Mouse (Mus musculus) heart, postnatal 0 days (tissue): ENCODE measurements around the gene Bcor. TPM values are rescaled to one million over a fixed set of nuclear protein-coding genes. Genes with fewer than 3 reads are reported as not detected.

Experiments used
- ATAC-seq: fragments of 200-750 bp; cut with Nextera tagmentation; 2 replicates; pipeline ENCODE4 v1.8.0; 2017; ENCODE audit warnings: low read depth, moderate number of reproducible peaks, moderate library complexity; ENCODE audit not compliant: insufficient read depth
- DNase-seq: peaks from one replicate; pipeline ENCODE4 v3.0.0-alpha.2; 2016; ENCODE audit warnings: low spot score
- H3K27ac ChIP-seq: fragments of 300-500 bp; sonication (generic); 2 replicates; pipeline ENCODE4 v1.5.1; 2014; ENCODE audit warnings: low read depth, mild to moderate bottlenecking
- H3K27me3 ChIP-seq: fragments of 300-500 bp; sonication (generic); 2 replicates; pipeline ENCODE4 v1.6.1; 2014; ENCODE audit warnings: low read length, mixed read lengths; ENCODE audit not compliant: control insufficient read depth, insufficient read depth
- H3K36me3 ChIP-seq: fragments of 300-500 bp; sonication (generic); replicated peaks from 2 replicates; pipeline ENCODE4 v1.6.1; 2014; ENCODE audit warnings: low read length, mixed read lengths; ENCODE audit not compliant: control insufficient read depth, insufficient read depth
- H3K4me1 ChIP-seq: fragments of 300-500 bp; sonication (generic); 2 replicates; pipeline ENCODE4 v1.6.1; 2014; ENCODE audit warnings: antibody characterized with exemption; ENCODE audit not compliant: control insufficient read depth, insufficient read depth
- H3K4me2 ChIP-seq: fragments of 300-500 bp; sonication (generic); 2 replicates; pipeline ENCODE4 v1.6.1; 2014; ENCODE audit warnings: low read depth, mild to moderate bottlenecking, low read length, moderate library complexity
- H3K4me3 ChIP-seq: fragments of 300-500 bp; sonication (generic); 2 replicates; pipeline ENCODE4 v1.5.1; 2014; ENCODE audit warnings: low read depth, low read length
- H3K9ac ChIP-seq: fragments of 300-500 bp; sonication (generic); replicated peaks from 2 replicates; pipeline ENCODE4 v1.6.1; 2014; ENCODE audit warnings: low read depth, low read length, mixed read lengths
- H3K9me3 ChIP-seq: fragments of 300-500 bp; sonication (generic); replicated peaks from 2 replicates; pipeline ENCODE4 v1.6.1; 2016; ENCODE audit warnings: low read length; ENCODE audit not compliant: control insufficient read depth
- CTCF ChIP-seq: IDR thresholded peaks from 2 replicates; pipeline ENCODE4 v1.5.1; 2016; ENCODE audit warnings: antibody characterized with exemption, control low read depth, low read depth
- EP300 ChIP-seq: IDR thresholded peaks from 2 replicates; pipeline ENCODE4 v1.6.1; 2016; ENCODE audit warnings: antibody characterized with exemption, low read depth
- WGBS: fragments of 180-500 bp; shearing (Covaris S2); extraction: QIAGEN DNeasy Blood & Tissue Kit; methylation state at CpG from one replicate; pipeline ENCODE4 v1.1.7; 2014; 5-methylcytosine and 5-hydroxymethylcytosine counted together
- polyA plus RNA-seq: library from polyadenylated mRNA; unstranded; fragments of >200 nt; fragmentation: Nextera tagmentation; extraction: Ambion mirVana; gene quantifications from 2 replicates; pipeline ENCODE4 v1.2.1, GENCODE M21; 2015
- total RNA-seq: library from RNA; depleted of rRNA; stranded (reverse); fragments of >200 nt; gene quantifications from 2 replicates; pipeline ENCODE4 v1.2.3, GENCODE M21; 2014; ENCODE audit warnings: low replicate concordance

Gene Bcor
- total and polyA plus RNA-seq, 2 experiments from 2014 or later = 8.9 to 25.7 TPM

DNA sequence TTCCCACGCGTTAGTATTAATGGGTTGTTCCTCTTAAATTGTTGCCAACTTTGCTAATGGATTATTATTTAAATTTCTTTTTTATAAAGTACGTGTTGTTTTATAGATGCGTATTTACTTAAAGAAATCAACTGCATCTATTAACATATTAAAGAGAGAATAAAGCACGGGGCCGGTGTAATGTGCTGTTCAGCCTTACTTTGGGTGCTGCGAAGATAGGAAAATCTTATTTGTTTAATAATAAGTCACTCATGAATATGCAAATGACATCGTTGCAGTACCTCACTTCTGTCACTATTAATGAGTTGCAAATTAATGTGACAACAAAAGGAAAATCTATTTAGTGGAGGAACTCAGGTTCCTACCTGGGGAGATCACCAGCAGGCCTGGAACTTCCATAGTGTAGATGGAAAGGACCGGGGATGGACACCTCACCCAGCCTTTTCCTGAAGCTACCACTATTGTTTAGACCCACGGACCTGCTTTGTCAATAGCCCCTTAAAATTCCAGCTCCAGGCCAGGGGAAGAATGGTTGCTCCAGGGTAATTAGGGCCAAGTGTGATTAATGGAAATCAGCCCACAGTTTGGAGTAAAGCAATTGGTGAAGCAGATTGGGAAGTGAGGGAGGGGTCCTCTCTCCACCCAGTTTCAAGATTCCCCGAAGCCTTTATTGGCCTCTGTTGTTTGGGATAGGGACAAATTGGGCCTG, 152.2 kb downstream of the Bcor start:
- no peak for TF ChIP-seq EP300
- TF ChIP-seq CTCF = no peak
- DNase-seq (no peak), ATAC-seq (no peak)
- no peak overlapping the region for H3K4me3 ChIP-seq
- H3K9ac ChIP-seq = no peak overlapping the region
- peaks cover 19% of the 10 kb centered on the region; the same call in 1 of the 2 replicates for H3K27me3 ChIP-seq
- H3K36me3 ChIP-seq = no peaks in the 10 kb centered on the region
- no peaks in the 10 kb centered on the region for H3K9me3 ChIP-seq
- no peak overlapping the region for H3K4me2 ChIP-seq
- no peak overlapping the region for H3K27ac ChIP-seq
- WGBS = 40% methylated on average over 11 of the region's 11 CpGs
- H3K4me1 ChIP-seq = no peaks in the 10 kb centered on the region

DNA sequence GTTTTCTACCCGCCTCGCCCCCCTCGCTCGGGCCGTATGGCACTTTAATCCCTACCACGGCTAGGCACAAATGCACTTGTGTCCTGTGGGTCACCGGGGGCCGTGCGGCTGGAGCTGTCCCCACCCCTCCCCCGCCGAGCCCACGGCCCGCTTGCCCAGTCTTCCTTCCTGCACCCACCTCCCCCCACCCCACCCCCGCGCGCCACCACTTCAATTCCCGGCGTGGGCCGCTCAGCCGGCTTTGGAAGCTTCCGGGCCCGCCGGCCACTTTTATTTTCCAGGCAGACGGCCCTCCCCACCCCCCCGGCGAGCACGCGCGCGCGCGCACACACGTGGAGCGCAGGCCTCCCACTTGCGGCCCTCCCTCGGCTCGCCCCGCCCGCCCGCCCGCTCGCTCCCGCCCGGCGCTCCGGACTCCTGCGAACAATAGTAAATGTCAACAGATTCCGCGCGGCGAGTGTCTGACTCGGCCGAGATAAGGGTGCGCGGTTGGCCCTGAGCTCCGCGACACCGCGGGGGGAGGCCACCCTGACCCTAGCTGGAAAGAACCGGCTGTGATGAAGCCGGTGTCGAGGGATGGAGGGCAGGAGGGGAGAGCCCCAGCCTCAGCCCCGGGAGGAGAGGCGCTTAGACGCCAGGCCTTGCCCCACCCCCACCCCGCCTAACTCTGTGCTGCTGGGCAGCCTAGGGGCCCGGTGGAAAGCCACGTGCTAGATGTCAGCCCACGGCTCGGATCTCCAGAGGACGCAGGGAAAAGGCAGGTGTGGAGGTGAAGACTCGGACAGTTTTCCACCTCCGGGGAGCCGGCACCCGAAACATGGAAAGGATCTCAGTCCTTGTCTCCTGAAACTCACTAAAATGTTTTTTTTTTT, 153.0 kb downstream of the Bcor start:
- H3K9me3 ChIP-seq = no peaks in the 10 kb centered on the region
- H3K36me3 ChIP-seq = no peaks in the 10 kb centered on the region
- DNase-seq = peak; percentile 51
- no peaks in the 10 kb centered on the region for H3K4me1 ChIP-seq
- H3K27ac ChIP-seq = peak overlapping the region; percentile 84
- peak overlapping the region; percentile 63 for H3K9ac ChIP-seq
- peak; percentile 67 for ATAC-seq
- WGBS = under 1% methylated on average over 41 of the region's 75 CpGs
- peaks cover 19% of the 10 kb centered on the region; the same call in 1 of the 2 replicates for H3K27me3 ChIP-seq
- H3K4me3 ChIP-seq = peak overlapping the region; percentile 57
- TF ChIP-seq CTCF = no peak
- TF ChIP-seq EP300 = no peak
- H3K4me2 ChIP-seq = peak overlapping the region; percentile 70

DNA sequence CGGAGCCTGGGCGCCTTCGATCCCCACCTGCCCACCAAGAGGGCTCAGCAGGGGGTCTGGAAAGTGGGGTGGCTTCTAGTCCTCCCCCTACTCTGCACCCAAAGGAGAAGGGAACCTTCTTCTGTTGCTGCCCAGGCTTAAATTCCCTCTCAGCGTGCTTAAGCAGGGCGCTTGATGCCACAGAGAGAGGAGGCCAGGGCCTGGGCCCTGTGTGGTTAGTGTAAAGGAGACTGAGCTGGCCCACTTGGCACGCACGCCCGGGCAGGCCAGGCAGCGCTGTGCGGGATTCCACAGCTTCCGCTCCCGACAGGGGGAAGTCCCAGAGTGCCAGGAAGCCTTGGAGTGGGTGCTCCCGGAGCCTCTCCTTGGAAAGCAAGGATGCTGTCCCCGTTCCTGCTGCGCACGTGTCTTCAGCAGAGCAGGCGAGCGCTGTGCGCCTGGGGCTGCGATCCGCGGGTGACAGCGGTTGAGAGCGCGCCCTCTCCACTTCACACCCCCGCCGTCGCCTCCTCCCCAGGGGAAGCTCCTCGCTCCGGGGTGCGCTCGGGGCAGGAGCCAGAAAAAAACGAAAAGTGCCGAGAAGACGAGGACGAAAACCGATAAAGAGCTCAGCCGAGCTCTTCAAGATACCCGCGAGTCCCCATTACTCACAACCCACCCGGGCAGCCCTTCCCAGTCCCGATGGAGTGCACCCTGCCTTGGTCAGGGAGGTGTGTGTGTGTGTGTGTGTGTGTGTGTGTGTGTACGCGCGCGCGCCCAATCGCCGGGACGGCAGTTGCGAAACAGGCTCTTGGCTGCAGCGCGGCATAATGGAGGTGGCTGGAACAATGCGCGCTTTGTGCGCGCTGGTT, 153.9 kb downstream of the Bcor start:
- no peak for TF ChIP-seq CTCF
- TF ChIP-seq EP300 = peak; percentile 30; the same call in 1 of the 2 replicates

DNA sequence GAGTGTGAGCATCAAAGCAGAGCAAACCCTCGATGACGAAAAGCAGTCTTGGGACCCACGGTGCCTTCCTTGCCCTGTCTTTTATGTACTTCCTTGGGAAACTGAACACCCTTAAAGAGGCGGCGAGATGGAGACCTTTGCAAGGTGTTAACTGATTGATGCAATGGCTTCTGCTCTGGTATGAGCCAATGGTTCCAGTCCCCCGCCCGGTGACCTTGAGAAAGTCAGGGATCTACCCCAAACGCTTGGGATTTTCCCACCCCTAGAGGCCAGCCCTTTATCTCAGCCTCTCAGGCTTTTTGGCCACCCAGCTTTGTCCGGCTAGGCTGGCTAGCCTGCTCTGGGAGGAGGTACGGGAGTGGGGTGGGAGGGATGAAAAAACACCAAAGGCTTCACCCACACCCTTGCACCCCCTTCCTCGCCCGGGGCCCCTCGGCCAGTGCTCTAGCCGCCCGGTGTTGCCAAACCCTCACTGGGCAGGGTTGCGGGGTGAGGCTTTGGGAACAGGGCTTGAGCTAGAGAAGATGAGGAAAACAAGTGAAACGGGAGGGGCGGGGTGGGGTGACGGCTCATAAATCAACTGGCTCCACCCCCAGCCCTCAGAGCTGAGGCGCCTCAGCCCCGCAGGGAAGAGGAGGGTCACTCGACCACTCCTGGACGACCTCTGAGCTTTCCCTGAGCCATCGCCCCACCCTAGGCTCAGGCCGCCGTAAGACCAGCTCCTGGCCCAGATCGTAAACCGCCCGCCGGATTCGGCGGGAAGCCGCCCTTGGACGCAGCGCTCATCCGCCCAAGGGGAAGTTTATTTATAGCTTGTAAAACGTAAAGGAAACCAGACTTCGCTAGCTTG, 154.7 kb downstream of the Bcor start:
- peak; percentile 31 for DNase-seq
- H3K27ac ChIP-seq = peak overlapping the region; percentile 84
- H3K36me3 ChIP-seq = no peaks in the 10 kb centered on the region
- H3K27me3 ChIP-seq = peaks cover 34% of the 10 kb centered on the region; the same call in 1 of the 2 replicates
- H3K9ac ChIP-seq = peak overlapping the region; percentile 63; the same call in 1 of the 2 replicates
- peak; percentile 37; the same call in 1 of the 2 replicates for ATAC-seq
- H3K9me3 ChIP-seq = no peaks in the 10 kb centered on the region
- WGBS = 8% methylated on average over 34 of the region's 38 CpGs
- H3K4me1 ChIP-seq = no peaks in the 10 kb centered on the region
- TF ChIP-seq CTCF = no peak
- no peak for TF ChIP-seq EP300
- peak overlapping the region; percentile 57 for H3K4me3 ChIP-seq
- H3K4me2 ChIP-seq = peak overlapping the region; percentile 70

More for the DNA sequence above, 153.9 kb downstream of the Bcor start:
- no peaks in the 10 kb centered on the region for H3K4me1 ChIP-seq
- H3K36me3 ChIP-seq = no peaks in the 10 kb centered on the region
- H3K9ac ChIP-seq = peak overlapping the region; percentile 63
- H3K4me2 ChIP-seq = peak overlapping the region; percentile 70
- H3K4me3 ChIP-seq = peak overlapping the region; percentile 57
- peaks cover 25% of the 10 kb centered on the region; the same call in 1 of the 2 replicates for H3K27me3 ChIP-seq
- peak overlapping the region; percentile 84 for H3K27ac ChIP-seq
- DNase-seq = peak; percentile 36
- ATAC-seq = peak; percentile 54
- no peaks in the 10 kb centered on the region for H3K9me3 ChIP-seq
- 2% methylated on average over 48 of the region's 57 CpGs for WGBS
